Mouse (Mus musculus) gastrocnemius, adult 18-20 months (tissue): ENCODE measurements at regions not wholly inside any gene's neighbourhood (a gene's known extent, or its start where the extent isn't known, plus 50 kb on each side); places are given as distances from the start of the nearest gene placed in this dataset.

Experiments used
- DNase-seq: peaks from one replicate; pipeline ENCODE4 v3.0.0; 2021; ENCODE audit warnings: low spot score

DNA sequence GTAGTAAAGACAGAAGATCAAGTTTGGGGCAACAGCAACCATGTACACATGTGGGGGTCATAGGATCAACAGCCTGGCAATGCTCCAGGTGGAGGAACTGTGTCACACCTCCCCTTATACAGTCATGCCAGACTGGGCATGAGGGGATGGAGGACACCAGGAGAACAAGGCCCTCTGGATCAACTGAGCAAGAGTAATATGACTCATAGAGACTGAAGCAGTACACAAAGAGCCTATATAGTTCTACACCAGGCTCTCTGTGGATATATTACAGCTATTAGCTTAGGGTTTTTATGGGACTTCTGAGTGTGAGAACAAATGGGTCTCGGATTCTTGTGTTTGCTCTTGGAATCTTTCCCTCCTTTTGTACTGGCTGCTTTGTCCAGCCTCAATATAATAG, 57.9 kb upstream of the Ifngr1 start:
- DNase-seq = no peak
